Mouse (Mus musculus) forebrain, postnatal 0 days (tissue): ENCODE measurements around the gene Ralgps1. TPM values are rescaled to one million over a fixed set of nuclear protein-coding genes. Genes with fewer than 3 reads are reported as not detected.
A peak's percentile ranks its signal among the peaks of the same experiment; 100 is the strongest.

Experiments
- ATAC-seq: fragments of 200-750 bp; cut with Nextera tagmentation; 2 replicates; pipeline ENCODE4 v1.8.0; 2017; ENCODE audit warnings: mild to moderate bottlenecking, moderate library complexity
- DNase-seq: peaks from one replicate; pipeline ENCODE4 v3.0.0-alpha.2; 2015
- H3K27ac ChIP-seq: fragments of 300-500 bp; sonication (generic); 2 replicates; pipeline ENCODE4 v1.5.1; 2014; ENCODE audit warnings: low read depth, mild to moderate bottlenecking, antibody characterized with exemption, low read length, moderate library complexity, mixed read lengths
- H3K27me3 ChIP-seq: fragments of 300-500 bp; sonication (generic); 2 replicates; pipeline ENCODE4 v1.6.1; 2014; ENCODE audit warnings: mild to moderate bottlenecking, low read length, mixed read lengths; ENCODE audit not compliant: insufficient read depth
- H3K36me3 ChIP-seq: fragments of 300-500 bp; sonication (generic); 2 replicates; pipeline ENCODE4 v1.6.1; 2014; ENCODE audit warnings: mild to moderate bottlenecking, moderate library complexity; ENCODE audit not compliant: insufficient read depth
- H3K4me1 ChIP-seq: fragments of 300-500 bp; sonication (generic); 2 replicates; pipeline ENCODE4 v1.6.1; 2014; ENCODE audit warnings: antibody characterized with exemption; ENCODE audit not compliant: insufficient read depth
- H3K4me2 ChIP-seq: fragments of 300-500 bp; sonication (generic); 2 replicates; pipeline ENCODE4 v1.6.1; 2014; ENCODE audit warnings: low read depth, mild to moderate bottlenecking, moderate library complexity
- H3K4me3 ChIP-seq: fragments of 300-500 bp; sonication (generic); 2 replicates; pipeline ENCODE4 v1.5.1; 2014; ENCODE audit warnings: low read depth, low read length, mixed read lengths
- H3K9ac ChIP-seq: fragments of 300-500 bp; sonication (generic); 2 replicates; pipeline ENCODE4 v1.6.1; 2014; ENCODE audit warnings: mild to moderate bottlenecking
- H3K9me3 ChIP-seq: fragments of 300-500 bp; sonication (generic); 2 replicates; pipeline ENCODE4 v1.6.1; 2016; ENCODE audit warnings: low read length
- CTCF ChIP-seq: sonication (generic); IDR thresholded peaks from 2 replicates; pipeline ENCODE4 v1.5.1; 2016; ENCODE audit warnings: antibody characterized with exemption, control low read depth, low read depth
- WGBS: fragments of 180-500 bp; shearing (Covaris S2); extraction: QIAGEN DNeasy Blood & Tissue Kit; methylation state at CpG from one replicate; pipeline ENCODE4 v1.1.7; 2014; 5-methylcytosine and 5-hydroxymethylcytosine counted together
- polyA plus RNA-seq: library from polyadenylated mRNA; unstranded; fragments of >200 nt; fragmentation: Nextera tagmentation; extraction: Ambion mirVana; gene quantifications from 2 replicates; pipeline ENCODE4 v1.2.1, GENCODE M21; 2015
- total RNA-seq: library from RNA; depleted of rRNA; stranded (reverse); fragments of >200 nt; gene quantifications from 2 replicates; pipeline ENCODE4 v1.2.3, GENCODE M21; 2014

Gene Ralgps1
- total and polyA plus RNA-seq, 2 experiments from 2014 or later = 24.6 to 66.9 TPM

DNA sequence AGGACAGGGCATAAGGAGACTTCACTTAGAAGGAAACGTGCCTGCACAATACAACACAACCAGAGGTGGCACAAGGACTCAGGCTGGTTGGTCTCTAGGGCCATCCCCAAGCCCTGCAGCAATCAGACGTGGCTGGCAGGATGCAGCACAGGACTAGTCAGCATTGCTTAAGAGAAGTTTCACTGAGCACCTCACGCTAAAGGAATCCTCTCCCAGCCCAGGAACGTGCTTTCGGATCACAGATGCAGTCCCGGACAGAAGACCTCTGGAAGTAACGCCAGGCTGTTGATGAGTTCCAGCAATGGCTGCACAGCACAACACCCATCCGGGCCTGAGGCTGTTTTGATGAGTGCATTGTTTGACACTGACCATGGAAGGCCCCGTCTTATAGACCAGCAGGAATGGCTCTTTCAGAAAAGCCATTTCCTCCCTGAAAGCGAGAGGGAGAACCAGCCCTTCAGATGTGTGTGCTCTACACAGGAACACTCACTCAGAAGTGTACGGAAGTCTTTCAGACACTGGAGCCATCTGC lies 67.8 kb downstream of the Ralgps1 start:
- Histone ChIP-seq H3K4me3 (no peak overlapping the region), H3K9ac (no peak overlapping the region), H3K4me1 (no peaks in the 10 kb centered on the region), H3K4me2 (no peak overlapping the region), H3K9me3 (no peaks in the 10 kb centered on the region), H3K27me3 (no peaks in the 10 kb centered on the region), H3K27ac (no peak overlapping the region), H3K36me3 (peaks cover 12% of the 10 kb centered on the region; the same call in 1 of the 2 replicates)
- no peak for TF ChIP-seq CTCF
- ATAC-seq = no peak
- 82% methylated on average over 11 of the region's 11 CpGs for WGBS
- no peak for DNase-seq

DNA sequence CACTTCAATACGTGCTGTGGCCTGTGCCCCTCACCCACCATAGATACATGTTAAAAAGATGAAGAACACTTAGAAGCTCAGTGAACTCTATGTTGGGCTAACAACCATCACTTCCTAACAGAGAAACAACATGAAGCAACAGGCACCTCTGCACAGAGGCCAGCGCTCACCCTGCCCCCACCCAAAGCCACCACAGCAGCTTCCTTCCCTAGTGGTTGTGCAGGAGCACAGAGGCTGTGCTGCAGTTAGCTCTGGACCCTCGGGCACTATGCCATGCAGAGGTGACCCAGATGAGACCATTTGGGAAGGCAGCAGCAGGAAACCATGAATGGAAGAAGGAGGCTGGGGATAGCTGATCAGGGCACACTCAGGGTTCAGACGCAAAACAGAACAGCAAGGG lies 68.5 kb downstream of the Ralgps1 start:
- no peak overlapping the region for H3K27ac ChIP-seq
- no peak overlapping the region for H3K4me3 ChIP-seq
- no peaks in the 10 kb centered on the region for H3K4me1 ChIP-seq
- H3K27me3 ChIP-seq = no peaks in the 10 kb centered on the region
- H3K36me3 ChIP-seq = peaks cover 12% of the 10 kb centered on the region; the same call in 1 of the 2 replicates
- H3K4me2 ChIP-seq = no peak overlapping the region
- WGBS = 77% methylated on average over 4 of the region's 4 CpGs
- H3K9me3 ChIP-seq = no peaks in the 10 kb centered on the region
- ATAC-seq = no peak
- H3K9ac ChIP-seq = no peak overlapping the region
- no peak for TF ChIP-seq CTCF
- no peak for DNase-seq

DNA sequence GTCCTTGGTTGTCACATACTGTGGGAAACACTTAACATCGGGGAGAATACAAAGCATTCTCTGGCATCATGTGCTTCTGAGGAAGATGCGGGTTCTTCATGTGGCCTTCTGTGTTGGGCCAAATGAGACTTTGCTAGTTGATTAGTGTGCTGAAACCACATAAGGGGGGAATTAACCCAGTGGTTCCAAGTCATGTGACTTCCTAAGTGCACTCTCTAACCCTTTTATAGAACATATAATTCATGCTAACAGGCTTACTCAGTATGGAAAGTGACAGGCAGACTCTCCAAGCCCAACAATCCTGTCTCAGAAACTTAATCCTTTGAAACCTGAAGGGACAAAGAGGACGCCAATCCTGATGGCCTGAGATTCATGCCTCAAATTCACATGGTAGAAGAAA lies 68.9 kb downstream of the Ralgps1 start:
- WGBS = 60% methylated on average over 3 of the region's 3 CpGs
- TF ChIP-seq CTCF = no peak
- H3K4me3 ChIP-seq = no peak overlapping the region
- H3K4me2 ChIP-seq = no peak overlapping the region
- no peak for DNase-seq
- H3K9me3 ChIP-seq = no peaks in the 10 kb centered on the region
- no peaks in the 10 kb centered on the region for H3K27me3 ChIP-seq
- no peak for ATAC-seq
- no peak overlapping the region for H3K27ac ChIP-seq
- H3K4me1 ChIP-seq = no peaks in the 10 kb centered on the region
- no peak overlapping the region for H3K9ac ChIP-seq
- peaks cover 12% of the 10 kb centered on the region; the same call in 1 of the 2 replicates for H3K36me3 ChIP-seq

DNA sequence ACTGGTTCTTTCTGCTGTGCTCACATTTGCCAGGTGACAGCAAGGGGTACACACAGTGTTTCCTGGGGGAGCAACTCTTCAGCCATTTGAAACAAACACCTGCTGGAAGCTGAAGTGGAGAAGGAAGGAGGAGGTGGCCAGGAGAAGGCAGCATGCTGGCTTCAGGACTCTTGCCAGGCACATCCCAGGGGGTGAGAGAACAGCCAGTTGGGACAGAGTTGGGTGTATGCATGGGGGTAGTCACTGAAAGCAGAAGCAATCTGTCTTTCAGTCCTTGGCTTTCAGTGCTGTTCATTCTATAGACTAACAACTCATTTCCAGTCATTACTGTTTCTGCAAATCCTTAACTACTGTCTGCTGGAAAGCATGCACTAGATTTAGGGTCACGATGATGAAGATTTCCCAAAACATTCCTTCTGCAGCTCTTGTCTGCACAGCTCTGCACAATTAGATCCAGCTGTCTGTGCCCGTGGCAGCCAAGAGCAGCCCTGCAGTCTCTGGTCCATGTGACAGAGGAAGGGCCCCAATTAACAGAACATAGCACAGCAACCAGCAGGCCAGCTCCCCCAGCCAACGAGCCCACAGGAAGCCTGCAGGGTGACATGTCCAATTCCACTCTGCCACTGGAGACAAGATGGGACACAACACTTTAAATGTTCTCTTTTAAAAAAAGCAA lies 70.8 kb downstream of the Ralgps1 start:
- no peak overlapping the region for H3K9ac ChIP-seq
- DNase-seq (no peak), ATAC-seq (peak; percentile 45)
- H3K4me2 ChIP-seq = no peak overlapping the region
- TF ChIP-seq CTCF = no peak
- no peaks in the 10 kb centered on the region for H3K9me3 ChIP-seq
- 0 out of 2 replicates have a peak, but pooled peaks cover 8% of the 10 kb centered on the region for H3K36me3 ChIP-seq
- H3K4me1 ChIP-seq = no peaks in the 10 kb centered on the region
- H3K4me3 ChIP-seq = no peak overlapping the region
- H3K27ac ChIP-seq = no peak overlapping the region
- H3K27me3 ChIP-seq = no peaks in the 10 kb centered on the region
- whole genome bisulfite sequencing = 37% methylated on average over 3 of the region's 3 CpGs

DNA sequence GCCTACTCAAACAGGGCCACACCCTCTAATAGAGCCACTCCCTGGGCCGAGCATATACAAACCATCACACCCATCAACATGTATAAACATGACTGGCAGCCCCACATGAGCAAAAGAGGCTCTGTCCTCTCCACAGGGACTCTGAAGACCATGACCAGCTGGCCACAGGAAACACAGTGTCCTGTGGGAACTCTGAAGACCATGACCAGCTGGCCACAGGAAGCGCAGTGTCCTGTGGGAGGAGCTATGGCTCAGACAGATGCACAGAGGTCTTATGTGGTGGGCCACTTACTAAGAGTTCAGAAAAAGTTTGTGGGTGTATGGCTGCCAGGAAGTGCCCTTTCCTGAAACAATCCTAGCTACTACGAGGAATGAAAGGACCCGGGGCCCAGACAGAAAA lies 72.4 kb downstream of the Ralgps1 start:
- Histone ChIP-seq H3K4me3 (no peak overlapping the region), H3K9me3 (no peaks in the 10 kb centered on the region), H3K4me1 (no peaks in the 10 kb centered on the region), H3K36me3 (0 out of 2 replicates have a peak, but pooled peaks cover 6% of the 10 kb centered on the region), H3K9ac (no peak overlapping the region), H3K27me3 (no peaks in the 10 kb centered on the region), H3K4me2 (no peak overlapping the region), H3K27ac (no peak overlapping the region)
- ATAC-seq (no peak), DNase-seq (no peak)
- WGBS = 83% methylated on average over 4 of the region's 4 CpGs
- TF ChIP-seq CTCF = no peak

DNA sequence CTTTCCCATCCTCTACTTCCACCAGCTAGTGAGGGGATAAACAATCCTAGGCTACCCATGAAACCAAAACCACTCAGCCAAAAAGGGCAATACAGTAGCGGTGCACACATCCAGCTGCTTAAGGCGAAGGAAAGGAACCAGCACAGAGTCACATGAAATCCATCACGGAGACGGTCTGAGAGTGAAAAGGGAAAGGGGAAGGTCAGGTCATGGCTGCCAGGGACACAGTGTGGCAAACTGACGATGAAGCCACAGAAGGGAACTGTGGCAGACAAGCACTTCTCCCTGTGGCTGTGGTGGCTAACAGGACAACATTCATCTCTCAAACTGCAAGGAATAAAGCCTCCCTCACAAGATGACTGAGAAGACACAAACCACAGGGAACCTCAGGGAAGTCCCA lies 76.2 kb downstream of the Ralgps1 start:
- H3K9ac ChIP-seq = no peak overlapping the region
- DNase-seq (no peak), ATAC-seq (no peak)
- 86% methylated on average over 5 of the region's 5 CpGs for WGBS
- H3K4me2 ChIP-seq = no peak overlapping the region
- no peak for TF ChIP-seq CTCF
- no peaks in the 10 kb centered on the region for H3K4me1 ChIP-seq
- H3K9me3 ChIP-seq = no peaks in the 10 kb centered on the region
- H3K4me3 ChIP-seq = no peak overlapping the region
- no peaks in the 10 kb centered on the region for H3K27me3 ChIP-seq
- H3K36me3 ChIP-seq = 0 out of 2 replicates have a peak, but pooled peaks cover 14% of the 10 kb centered on the region
- H3K27ac ChIP-seq = no peak overlapping the region

DNA sequence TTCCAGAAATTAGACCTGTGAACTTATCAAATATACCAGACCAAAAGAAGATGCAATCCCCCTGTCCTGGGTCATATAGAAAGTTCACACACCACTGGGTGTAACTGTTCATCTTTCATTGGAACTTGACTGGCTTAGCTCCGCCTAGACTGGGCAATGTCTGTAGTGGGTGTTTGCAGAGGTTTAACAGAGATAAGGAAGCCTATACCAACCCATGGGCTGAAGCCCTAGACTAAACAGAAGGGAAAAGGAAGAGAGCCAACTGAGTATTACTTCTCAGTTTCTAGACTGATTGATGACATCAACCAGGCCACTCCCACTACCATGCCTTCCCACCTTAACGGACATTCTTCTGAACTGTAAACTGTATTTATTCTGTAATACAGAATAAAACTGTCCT lies 79.2 kb downstream of the Ralgps1 start:
- Histone ChIP-seq H3K27ac (no peak overlapping the region), H3K4me2 (no peak overlapping the region), H3K27me3 (no peaks in the 10 kb centered on the region), H3K9ac (no peak overlapping the region), H3K4me3 (no peak overlapping the region), H3K4me1 (no peaks in the 10 kb centered on the region), H3K36me3 (peaks cover 15% of the 10 kb centered on the region; the same call in 1 of the 2 replicates), H3K9me3 (0 out of 2 replicates have a peak, but pooled peaks cover 5% of the 10 kb centered on the region)
- WGBS = 90% methylated on average over 2 of the region's 2 CpGs
- no peak for DNase-seq
- TF ChIP-seq CTCF = no peak
- ATAC-seq = no peak
